Mouse (Mus musculus): ENCODE measurements around the gene Erc2.

Erc2 gene

DNA sequence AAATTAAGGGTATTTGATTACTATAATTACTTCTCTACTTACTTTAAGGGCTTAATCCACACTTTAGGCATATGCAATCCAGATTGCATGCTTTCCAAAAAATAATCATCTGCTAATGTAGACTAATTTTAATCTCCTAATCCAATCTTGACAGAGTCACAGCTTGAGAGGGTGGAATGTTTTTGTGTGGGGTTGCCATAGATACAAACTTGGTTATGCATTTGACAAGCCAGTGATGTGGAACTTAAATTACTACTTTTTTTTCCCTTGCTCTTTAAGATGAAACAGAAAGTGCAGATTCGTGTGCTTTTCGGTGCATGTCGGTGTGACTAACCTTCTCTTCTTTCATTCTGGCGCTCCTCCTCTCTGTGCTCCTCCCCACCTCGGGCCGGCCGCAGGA lies 694.6 kb downstream of the Erc2 start:
- DNase-seq, result no peak

DNA sequence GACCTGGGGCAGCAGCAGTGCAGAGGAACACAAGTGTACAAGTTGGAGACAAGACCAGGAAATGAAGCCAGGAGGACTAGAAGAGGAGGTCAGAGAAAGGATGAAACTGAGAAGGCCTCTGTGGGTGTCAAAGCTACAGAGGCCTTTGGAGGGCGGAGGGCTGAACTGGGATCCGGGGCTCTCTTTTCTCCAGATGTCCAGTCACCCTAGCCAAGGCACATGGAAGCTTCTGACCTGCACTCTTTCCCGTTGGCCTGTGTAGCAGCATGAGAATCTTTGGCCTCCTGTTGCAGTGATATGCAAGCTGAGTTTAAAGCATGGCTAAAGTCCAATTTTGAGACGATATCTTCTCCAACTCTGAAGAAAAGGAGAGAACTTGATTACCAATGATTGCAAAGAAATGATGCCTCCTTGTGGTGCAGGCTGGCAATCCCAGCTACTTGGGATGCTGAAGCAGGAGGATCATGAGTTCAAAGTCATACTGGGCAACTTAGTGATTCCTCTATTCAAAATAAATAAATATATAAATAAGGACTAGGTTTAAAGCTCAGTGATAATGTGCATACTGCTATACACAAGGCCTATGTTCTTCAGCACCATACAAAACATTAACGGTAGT lies 699.8 kb downstream of the Erc2 start:
- no peak for DNase-seq

DNA sequence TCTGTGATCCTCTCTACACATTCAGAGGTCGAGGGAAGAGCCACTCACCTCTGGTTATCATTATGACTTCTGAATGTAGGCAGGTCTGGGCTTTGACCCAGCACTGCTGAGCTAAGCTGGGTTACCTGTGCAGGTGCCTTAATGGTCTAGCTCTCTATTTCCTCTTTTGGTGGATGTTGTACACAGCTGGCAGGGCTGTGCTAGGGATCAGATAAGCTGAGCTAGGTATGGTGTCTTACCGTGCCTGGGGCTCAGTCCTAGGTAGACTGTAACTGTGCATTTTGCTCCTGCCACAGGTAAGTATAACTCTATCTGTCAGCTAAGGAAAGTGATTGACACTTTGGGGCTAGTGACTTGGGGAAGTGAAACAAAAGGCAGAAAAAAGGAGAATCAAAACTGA lies 701.0 kb downstream of the Erc2 start:
- no peak for DNase-seq

DNA sequence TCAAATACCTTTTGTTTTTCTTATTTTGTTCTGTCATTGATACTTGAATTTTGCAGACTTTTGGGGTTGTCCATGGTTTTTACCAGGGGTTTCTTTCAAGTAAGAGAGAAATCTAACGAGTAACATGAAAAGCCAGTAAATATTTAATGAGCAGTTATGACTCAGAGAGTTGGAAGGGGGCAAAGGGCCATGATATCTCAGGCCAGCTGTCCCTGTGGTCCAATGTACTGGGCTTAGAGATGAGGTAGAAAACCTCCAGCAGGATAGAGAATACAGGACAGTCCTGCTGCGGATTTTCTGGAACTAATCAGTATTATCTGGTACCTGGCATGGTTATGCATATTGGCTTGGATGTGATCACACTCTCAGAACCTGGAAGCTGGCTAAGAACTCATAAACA lies 701.5 kb downstream of the Erc2 start:
- peak; percentile 60 for DNase-seq

DNA sequence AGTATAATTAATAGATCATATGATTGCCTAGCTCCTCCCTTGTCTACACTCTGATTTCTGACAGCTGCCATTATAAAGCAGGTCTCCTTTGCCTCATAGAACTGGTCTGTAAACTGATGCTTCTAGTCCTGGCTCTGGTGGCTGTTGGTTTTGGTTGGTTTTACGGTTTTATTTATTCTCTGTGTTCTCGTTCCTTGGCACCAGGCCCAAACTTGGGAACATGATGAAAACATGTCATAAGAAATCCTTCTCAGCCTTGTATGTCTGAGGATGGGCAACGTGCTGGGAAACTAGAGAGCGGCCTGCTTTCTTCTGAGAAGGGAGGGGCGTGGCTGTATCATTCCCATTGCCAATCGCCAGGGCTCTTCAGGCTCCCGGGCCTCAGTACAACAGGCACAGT lies 704.2 kb downstream of the Erc2 start:
- DNase-seq, result no peak

DNA sequence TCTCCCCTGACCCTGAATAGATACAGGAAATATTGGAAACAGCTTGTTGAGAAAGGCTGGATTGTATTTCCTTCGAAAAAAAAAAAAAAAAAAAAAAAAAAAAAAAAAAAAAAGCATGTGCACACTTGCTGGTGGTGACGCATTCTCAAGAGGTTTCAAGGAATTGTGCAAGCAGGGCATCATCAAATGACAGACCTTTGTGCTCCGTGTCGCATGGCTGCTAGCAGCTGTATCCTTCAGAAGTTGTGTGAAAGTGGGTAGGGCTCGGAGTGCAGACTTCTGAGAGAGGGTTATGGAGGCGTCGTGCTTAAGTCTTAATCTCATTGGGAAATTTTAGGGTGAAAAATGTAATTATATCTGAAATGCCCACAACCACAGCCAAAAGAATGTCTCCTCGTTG lies 706.3 kb downstream of the Erc2 start:
- no peak for DNase-seq

DNA sequence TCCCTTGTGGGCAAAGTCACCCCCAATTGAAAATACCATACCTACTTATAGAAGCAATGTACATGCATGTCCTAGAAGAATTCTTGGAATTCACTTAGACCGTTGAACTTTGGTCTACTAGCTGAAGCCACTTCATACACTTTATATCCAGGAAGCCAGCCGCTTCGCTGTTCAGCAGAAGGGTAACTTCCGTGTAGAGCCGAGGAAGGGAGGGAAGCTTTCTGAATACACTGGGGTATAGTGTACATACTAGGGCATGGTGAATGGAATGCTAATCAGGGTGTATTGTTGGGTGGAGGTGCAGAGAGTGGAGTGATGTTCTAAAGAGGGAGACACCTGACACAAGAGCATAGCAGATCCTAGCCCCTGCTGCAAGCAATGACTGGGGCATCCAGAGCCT lies 708.9 kb downstream of the Erc2 start:
- DNase-seq, result no peak

DNA sequence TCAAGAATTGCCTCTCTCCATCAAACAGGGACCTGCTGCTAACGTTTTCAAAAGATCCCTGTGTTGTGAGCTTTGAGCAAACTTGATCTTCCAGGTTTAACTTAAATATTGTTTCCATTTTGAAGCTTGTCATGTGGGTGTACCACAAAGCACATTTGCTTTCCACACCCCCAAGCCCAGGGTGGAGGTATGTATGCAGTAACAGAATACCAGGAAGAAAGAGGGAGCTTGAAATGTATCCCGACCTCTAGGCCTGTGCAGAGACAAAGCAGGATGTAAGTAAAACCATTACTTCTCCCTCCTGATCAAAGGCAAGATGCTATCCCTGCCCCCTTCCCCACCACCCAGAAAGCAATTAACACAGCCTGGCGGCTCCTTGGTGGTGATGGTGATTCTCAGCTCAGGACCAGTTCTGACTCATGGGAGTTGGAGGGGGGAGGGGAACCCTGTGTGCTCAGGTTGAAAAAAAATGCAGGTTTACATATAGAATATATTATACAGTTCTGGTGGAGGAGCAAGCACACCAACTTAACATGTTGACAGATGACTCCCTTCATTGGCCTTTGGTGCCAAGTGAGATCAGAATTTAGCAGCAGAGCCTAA lies 710.2 kb downstream of the Erc2 start:
- no peak for DNase-seq

DNA sequence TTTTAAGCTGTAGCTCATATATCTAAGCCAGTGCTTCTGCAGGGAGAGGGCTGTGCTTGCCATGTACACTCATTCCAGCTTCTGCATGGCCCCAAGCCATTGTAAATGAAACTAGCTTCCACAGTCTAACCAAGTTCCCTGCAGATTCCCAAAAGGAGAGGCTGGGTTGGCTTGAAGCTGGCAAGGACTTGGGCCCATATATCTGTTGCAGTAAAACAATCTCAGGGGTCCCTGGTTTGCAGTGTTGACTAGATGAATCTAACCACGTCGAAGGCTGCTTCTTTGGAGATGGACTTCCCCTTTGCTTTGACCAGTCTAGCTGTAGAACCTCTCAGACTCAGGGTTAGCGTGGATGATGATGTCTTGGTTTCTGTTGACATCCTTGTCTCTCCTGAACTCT lies 716.9 kb downstream of the Erc2 start:
- DNase-seq, result no peak

DNA sequence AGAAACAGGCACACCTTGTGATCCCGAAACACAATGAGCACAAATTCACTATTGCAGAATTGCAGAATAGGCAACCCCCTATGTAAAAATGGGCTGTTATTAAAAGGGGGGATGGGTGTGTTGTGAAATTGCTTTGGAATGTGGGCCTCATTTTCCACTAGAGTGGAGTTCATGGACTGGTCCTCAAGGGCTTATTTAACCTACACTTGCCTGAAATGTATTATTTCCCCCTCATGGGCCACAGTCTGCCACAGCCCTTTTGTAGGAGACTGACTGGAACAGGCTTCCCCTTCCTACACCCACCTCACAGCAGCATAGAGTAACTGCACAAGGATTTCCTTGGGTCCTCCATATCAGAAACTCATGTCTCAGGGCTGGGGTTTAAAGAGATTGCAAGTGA lies 726.9 kb downstream of the Erc2 start:
- no peak for DNase-seq

DNA sequence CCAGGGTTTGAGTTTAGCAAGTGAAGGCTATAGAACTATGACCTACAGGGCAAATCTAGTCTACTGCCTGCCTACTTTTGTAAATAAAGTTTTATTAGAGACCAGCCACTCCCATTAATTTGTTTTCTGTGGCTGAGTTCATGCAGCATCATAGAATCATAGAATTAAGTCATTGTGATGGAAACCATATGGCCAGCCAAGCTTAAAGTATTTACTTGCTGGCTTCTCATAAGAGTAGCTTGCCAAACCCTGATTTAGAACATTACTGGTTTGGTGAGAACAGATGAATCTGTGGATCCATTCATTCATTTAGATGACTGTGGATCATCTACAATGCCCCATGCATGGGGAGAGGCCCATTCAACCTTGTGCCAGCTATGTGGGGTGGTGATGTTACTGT lies 733.8 kb downstream of the Erc2 start:
- no peak for DNase-seq

DNA sequence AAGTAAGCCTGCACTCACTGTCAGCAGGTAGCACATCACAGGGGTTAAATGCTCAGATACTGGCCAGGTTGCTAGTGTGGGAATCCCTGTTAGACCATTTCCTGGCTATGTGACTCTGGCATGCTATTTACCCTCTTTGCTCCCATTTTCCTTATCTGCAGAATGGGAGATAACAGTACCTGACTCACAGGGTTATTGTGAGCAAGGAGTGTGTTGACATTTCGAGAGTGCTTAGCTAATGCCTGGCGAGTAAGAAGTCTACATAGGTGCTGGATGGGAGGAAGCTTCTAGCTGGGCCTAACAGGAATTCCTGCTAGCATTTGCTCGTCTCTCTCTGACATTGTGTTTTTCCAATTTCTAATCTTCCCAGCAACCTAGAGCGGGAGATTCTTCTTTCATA lies 737.3 kb downstream of the Erc2 start:
- DNase-seq, result no peak

DNA sequence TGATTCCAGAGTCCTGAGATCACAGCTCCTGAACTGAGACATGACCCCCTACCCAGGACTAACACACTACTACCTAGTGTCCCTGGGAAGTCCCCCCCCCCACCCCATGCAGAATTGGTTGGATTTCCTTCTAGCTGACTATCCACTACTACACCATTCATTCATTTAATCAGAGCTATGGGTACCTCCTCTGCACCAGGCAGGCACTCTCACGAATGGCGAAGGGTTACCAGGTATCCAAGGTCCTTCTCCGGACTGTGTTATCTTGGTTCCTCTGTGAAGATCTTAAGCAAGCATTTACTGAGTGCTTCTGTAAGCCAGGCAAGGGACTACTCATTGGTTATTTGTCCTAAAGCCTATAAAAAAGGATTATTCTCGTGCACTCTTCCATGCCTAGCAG lies 737.8 kb downstream of the Erc2 start:
- DNase-seq, result no peak

DNA sequence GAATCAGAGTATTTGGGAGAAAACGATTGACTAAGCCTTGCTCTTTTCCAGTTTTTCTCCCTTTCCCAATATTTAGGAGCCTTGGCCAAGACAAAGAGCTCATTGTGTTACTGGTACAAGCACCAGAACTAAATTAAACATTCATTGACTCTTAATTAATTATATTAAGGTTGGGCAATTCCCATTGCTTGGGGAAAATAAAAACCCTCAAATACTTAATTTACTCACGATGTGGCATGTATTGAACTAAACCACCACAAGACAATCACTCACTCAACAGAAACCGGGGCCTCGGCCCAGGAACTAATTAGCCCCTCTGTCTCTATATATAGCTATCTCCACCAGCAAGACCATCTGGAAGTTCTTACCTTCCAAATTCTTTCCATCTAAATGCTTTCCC lies 740.1 kb downstream of the Erc2 start:
- DNase-seq, result no peak

DNA sequence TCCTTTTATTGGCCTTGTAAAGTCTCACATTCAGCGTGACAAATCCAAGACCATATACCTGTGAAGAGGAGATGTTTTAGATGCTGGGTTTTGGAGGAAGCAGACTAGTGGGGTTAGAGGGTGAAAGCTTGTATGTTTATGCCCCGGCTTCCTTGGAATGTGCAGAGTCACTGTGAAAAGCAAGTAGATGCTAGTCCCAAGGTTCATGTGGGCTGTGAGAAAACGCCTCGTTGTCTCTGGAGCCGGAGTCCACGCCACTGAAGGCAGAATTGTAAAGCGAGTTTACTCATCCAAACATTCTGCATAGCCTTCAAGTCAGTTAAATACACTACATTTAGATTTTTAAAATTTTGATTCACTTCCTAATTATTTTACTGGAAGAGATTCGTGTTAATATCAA lies 748.5 kb downstream of the Erc2 start:
- no peak for DNase-seq

DNA sequence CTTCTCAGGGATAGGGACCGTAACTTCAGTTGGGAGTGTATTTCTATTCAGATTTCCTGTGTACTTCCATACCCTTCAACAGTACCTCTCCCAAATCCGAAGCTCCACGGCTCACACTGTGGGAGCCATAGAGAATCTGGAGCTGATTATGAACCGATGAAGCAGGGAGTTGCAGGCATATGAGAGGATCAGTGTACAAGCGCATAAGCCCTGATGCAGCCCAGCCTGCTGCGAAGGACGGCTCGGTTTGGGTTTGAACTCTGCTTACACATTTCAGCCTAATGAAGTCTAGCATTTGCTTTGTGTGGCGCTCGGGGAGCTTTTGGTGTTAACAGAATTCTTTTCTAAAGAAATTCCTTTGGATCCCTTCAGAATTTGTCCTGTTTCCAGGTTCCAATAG lies 749.4 kb downstream of the Erc2 start:
- DNase-seq, result no peak

DNA sequence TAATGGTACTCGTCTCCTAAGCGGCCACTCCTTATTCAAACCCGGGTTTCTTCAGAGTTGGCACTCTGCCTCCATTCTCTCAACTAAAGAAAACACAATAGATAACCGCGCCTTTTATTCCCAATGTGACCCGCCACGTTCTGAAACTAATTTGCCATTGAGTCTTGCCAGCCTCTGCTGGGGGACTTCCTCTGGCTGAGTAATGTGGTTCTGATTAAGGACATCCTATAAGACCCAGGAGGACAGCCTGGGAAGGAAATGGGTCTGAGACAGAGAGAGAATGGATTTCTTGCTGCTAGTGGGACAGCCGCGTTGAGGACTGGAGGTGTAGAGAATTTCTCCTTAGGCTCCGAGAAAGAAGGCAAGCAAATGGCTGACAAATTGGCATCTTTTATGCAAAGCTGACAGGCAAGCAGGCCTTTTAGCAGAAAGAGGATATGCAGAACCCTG lies 753.4 kb downstream of the Erc2 start:
- DNase-seq, result no peak

DNA sequence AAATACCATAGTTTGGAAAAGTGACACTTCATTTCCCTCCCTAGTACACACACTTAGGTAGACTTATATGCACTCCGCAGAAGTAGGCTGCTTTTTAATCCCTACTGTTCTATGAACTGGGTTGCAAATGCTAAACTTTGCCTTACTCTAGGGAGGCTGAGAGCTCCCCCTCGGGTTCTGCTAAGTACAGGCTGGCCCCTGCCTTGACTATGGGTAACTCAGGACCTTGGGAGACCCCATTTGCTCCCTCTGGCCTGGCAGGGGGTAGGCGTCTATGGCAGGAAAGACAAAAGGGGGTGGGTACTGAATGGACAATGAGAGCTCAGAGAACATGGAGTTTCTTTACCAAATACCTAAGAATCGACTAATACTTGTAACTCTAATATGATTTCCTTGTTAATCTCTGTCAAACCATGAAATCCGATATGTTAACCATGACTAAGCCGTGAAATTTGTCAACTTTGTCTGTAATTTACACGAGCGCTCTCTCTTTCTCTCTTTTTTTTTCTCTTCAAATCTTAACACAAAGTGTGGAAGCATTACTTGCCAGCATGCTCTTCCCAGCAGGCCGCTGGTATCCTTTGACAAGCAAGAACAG lies 754.1 kb downstream of the Erc2 start:
- no peak for DNase-seq

DNA sequence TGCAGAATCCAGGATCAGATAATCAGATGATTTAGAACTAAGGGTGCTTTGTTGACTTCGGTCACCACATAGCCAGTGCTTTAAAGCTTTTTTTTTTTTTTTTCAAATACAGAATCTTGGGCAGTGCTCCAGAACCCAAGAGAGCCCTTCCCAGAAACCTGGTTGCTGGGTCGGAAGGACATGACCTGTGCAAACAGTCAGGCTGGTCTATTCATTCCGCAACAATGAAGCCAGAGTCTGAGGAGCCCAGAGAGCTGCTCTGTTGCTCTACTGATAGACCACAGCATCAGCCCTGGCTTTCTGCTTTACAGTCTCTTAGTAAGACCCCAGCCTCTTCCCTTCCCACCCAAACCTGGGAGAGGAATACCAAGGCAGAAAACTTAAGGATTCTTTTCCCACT lies 755.3 kb downstream of the Erc2 start:
- DNase-seq, result no peak

DNA sequence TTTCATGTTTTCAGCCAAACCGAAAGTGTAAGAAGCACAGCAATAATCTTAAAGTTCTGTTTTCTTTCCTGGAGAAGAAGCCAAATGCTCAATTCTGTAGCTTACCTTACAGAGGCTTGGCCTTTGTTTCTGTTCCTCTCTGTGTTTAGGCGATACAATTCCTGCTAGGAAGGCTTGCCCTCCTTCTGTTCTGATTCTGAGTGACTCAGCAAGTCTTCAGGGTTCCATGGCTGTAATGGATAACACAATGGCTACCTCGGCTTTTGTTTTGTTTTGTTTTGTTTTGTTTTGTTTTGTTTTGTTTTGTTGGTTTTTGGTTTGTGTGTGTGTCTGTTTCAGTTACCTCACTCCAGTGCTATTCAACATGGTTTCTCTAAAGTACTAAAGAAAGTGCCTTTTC lies 757.9 kb downstream of the Erc2 start:
- no peak for DNase-seq

DNA sequence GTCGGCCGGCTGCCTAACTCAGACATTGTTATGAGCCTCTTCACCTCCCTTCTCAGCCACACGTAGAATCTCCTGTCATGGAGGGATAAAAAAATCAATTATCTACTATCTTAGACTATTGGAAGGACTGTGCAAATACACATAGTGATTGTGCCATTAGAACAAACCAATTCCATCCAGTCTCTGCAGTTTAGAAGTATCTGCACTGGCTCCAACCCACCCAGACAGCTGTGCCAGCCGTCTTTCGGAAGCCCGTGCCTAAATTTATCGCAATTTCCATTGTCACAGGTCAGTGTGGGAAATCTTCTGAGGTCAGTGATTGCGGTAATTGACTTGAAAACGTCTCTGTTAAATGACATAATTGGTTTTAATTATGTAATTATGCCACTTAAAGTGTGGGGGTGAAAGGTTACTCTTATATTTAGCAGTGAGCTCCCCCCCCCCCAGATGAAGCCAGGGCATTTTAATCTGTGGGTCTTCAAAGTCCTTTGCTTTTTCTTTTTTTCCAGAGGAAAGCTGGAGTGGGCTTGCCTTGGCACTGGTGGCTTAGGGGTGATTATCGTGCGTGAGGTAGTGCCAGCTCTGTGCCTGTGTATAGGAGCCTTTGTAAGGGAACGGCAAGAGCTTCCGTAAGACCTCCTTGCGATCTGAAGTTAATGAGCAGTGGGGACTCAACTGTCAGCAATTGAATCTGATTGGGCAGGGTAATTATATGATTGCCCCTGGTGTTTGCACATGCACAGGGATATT lies 759.7 kb downstream of the Erc2 start:
- no peak for DNase-seq

DNA sequence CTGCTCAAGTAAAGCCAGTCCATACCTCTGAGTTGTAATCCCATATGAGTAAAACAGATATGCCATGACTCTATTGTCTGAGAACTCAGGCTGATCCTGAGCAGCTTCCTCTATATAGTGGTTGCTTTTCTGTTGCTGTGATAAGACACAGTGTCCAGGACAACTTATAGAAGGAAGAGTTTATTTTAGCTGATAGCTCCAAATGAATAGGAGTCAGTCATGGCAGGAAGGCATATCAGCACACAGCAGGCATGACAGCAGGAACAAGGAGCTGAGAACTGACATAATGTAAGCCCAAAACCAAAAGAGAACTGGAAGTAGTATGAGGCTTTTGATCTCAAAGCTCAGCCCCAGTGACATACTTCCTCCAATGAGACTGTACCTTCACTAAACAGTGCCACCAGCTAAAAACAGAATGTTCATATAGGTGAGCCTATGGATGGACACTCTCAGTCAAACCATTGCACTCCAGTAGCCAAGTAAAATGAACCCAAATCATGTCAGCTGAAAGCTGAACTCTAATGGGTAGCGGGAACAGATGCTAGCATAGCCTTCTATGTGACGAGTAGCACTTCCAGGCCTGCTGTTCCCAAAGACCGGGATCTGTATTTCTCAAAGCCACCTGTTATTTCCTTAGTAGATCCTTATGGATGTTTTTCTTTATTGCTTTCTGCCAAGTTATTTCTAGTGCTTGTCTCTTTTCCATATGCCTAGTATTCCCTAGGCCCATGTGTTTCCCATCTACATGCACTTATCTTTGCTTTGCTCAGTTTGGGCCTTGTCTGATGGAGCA lies 764.8 kb downstream of the Erc2 start:
- DNase-seq, result no peak

DNA sequence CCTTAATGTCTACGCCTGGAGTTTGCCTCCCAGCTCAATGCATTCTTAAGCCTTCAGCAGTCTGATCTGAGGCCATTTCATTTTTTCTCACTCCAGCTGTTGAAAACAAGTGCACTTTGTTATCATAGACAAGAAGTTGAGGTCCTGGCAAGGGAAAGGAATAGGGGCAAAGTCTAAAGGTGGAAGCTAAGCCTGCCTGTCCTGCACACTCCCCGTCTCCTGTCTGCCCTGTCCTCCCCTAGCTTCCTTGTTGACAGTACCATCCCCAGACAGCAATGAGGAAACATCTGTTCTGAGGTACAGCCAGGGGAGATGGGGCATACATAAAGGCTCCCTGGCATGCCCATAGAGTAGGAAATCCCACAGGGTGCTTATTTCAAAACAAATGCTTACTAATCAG lies 776.7 kb downstream of the Erc2 start:
- DNase-seq, result peak; percentile 60
